Mouse (Mus musculus) regulatory T cell (primary cell): Measurements from ENCODE around the gene Grm1.

ENCODE experiments used
- in situ Hi-C: fragments of 300-600 bp; cut with MboI, MseI; formaldehyde crosslinking; loops from one replicate; pipeline ENCODE4 v1.15.1; 2025; ENCODE audit warnings: high pct_unique_total_duplicates

The Grm1 gene

DNA sequence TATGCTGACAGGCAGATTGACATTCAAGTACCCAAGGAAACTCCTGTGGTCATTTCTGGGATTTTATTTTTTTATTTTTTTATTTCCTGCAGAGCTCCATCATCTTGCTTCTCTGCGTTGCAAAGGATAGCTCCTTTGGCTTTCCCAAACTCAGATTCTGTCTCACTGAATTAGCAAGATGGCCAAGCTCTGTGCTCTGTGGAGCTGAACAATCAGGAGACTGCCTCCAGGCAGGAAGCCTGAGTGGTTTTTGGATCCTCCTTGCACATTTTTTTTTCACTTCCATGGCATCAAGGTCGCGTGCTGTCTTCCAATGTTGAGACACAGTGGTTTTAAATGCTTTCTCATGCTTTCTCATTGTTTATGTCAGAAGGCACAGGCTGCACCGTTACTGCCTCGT, 347.6 kb downstream of the Grm1 start:
- in situ Hi-C loops, result no loop called here

DNA sequence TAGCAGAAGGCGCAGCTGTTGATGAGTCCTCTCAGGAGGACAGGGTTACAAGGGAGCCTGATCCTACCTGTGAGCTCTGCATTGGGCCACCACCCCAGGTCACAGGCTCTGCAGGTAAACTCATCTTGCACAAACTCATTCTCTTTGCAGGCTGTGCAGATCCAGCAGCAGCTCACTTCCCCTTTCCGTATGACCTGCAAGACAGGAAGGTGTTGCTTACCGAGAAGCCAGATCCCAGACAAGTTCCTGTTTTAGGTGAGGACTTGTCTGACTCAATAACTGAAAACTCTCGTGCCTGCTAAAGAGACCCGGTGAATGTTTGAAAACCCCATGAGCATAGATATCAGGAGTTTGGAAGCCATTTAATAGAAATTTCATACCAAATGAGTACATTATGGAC, 349.1 kb downstream of the Grm1 start:
- in situ Hi-C loops, result no loop called here

DNA sequence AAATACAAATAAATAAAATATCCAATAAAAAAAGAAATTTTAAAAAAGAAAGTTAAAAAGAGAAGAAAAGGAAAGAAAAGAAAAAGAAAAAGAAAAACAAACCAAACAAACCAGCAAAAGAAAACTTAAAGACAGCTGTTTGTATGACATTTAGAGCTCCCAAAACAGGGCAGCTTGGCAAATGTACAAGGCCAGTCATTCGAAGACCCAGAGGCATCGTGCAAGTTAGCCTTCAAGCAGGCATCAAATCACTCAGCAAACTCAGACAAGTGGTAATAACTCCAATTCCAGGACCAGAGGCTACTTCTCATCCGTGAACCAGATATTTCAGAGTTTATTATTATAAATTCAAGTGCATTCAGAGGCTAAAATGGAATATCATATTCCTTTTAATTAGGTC, 355.7 kb downstream of the Grm1 start:
- in situ Hi-C loops, result no loop called here

DNA sequence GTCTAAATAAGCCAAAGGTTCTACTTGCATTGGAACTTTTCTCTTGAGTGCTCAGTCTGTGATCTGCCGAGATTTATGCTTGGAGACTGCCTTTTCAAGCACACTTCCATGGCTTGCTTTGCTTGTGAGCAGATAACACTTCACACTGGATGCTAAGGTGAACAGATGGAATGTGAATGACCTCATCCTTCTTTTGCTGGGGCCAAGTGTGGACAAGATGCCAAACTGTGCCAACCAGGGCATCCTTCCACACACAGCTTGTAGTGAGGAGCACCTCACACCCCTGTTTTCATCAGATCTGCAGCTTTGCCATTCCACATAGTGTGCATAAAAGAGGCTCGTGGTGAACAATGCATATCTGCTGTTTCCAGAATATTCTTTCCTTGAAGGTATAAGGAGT, 371.3 kb downstream of the Grm1 start:
- in situ Hi-C loops, result no loop called here

DNA sequence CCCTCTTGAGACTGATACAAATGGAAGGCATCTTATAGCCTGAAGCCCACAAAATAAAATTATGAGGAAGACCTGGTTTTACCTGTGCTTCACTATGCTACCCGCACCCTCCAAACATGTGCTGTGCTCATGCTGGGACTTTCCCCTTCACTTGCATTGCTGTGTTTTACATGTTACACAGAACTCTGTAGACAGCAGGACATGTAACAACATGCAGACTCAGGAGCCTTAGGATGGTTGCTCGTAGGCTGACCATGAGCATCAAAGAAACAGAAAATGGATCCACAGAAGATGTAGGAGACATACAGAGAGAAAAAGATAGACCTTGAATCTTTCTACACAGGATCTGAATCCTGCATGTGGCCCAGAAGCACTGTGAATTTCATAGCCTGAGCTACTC, 371.8 kb downstream of the Grm1 start:
- in situ Hi-C loops, result no loop called here

DNA sequence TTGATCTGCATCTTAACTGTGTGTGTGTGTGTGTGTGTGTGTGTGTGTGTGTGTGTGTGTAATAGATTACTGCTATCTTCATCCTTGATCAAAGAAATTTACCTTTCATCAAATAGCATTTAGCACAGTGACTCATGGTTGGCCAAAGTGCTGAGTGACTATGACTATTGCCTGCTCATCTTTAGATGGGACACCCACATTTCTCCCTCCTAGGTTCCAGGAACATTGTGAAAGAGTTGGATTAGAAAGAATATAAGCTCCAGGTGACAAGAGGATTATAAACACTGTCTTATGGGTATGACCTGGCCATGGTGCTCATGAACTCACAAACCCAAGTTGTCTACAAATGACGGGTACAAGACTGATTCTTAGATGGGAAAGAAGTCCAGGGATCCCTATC, 374.1 kb downstream of the Grm1 start:
- in situ Hi-C loops, result no loop called here

DNA sequence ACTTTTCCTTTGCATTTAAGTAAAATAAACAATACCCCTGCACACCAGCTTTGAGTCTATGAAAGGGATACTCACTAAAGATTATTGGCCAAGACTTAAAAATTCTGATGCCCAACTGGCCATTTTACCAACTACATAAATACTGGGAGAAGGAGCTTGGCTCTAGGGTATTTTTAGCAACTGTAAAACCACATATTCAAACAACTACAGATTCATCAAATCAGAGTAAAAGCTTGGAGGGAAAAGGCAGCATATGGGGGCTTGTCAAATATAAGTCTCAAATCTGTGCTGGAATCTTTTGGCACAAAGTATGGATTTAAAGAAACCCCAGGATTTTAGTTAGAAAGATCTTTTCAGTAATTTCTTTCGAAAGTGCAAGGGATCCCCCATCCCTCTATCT, 380.8 kb downstream of the Grm1 start:
- in situ Hi-C loops, result no loop called here

DNA sequence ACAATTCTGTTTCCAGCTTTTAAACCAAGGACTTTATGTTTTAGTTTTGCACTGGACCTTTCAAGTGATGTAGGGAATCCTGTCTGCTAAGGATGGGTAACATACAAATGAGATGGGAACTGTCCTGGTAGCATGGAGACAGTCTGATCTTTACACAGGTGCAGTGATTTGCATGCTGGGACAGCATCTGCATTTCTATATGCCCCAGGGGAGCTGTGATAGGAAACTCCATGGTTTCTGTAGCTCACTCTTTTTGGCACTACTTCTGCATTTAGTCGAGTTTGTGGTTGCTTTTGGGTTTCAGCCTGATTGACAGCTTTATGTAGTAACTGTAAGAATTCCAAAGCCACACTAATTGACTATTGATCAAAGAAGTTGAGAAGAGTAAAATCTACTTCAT, 381.3 kb downstream of the Grm1 start:
- in situ Hi-C loops, result no loop called here

DNA sequence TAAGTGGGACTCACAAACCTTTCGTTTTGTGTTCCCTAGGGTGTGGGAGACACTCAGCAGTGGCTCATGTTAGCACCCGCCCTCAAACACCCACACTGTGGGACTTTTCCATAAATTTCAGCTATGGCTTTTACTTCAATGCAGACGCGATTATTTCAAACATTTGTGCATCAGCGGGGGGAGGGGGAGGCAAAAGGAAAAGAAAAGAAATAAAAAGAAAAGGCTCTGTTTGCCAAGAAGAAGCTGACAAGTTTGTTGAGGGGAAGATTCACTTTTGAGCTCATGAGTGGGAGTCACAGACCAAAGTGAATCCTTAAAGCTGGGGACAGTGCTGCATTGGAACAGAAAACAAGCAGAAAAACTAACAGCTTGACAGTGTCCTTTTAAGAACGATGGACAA, 384.7 kb downstream of the Grm1 start:
- in situ Hi-C loops, result no loop called here

DNA sequence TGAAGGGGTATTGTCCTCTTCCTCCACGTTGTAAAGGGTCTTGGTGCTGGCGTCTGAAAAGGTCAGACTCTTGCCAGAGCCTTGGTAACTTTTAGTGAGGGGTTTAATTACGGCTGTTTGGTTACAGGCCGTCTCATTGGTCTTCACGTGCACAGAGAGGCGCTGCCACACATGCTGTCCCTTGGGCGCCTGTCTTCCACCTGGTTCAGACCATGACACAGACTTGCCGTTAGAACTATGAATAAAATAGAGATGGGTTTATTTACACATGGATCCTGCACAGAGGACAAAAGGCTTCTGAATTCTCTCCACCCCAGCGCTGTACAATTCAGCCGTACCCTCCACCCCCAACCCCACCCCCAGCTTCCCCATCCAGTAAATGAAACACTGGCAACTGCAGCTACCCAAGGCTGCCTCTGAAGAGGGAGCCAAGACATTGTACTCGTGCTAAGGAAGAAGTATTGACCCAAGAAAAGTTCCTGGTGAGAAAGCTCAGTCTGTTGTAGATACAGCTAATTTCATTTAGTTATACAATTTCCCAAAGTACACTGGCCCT, 392.4 kb downstream of the Grm1 start:
- in situ Hi-C loops, result no loop called here

DNA sequence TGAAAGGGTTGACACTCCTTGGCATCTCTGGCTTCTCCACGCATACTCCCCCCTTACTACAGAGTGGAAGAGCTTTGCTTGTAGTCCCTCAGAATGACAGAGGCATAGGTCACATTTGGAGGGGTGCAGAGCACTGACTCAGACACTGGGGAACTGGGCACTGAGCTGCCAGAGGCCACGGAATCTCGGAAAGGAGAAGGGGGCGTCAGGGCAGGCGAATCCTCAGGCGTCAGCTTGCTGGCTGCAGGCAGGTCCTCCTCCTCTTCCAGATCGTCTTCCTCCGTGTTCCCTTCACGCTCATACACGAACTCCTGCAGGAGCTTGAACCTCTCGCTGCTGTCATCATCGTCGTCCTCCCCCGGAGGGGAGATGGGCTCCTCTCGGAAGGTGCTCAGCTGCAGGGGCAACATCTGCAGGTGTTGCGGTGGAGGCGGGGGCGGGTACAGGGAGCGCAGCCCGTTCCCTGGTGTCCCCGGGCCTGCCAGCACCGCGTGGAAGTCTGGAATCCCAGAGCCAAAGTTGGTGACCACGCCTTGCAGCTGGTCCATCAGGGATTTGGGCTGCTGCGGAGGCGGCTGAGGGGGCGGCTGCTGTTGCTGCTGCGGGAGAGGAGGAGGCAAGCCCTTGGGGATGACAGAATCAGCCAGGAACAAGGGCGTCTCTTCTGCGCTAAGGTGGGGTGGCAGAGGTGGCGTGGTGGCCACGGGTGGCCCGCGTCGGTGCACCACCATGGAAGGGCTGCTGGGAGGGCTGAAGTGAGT, 393.1 kb downstream of the Grm1 start:
- in situ Hi-C loops, result no loop called here

DNA sequence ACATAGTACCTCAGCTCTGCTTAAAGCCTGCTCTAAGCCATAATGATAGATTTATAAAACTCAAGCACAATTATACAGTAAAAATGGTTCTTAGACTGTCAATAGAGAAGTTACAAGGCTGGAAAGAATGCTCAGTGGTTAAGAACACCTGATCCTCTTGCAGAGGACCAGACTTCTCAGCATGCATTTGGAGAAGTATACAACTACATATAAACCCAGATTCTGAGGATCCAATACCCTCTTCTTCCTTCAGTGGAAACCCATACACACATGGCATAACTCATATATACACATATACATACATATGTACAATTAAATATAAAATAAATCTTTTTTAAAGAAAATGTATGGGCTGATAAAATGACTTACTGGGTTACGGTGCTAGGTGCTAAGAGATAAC, 401.1 kb downstream of the Grm1 start, which contains the start of gene Gm10944:
Gene Gm10944 (plus strand): TSS at position 301 of the 400 bp plus-strand sequence.
- in situ Hi-C loops, result no loop called here

DNA sequence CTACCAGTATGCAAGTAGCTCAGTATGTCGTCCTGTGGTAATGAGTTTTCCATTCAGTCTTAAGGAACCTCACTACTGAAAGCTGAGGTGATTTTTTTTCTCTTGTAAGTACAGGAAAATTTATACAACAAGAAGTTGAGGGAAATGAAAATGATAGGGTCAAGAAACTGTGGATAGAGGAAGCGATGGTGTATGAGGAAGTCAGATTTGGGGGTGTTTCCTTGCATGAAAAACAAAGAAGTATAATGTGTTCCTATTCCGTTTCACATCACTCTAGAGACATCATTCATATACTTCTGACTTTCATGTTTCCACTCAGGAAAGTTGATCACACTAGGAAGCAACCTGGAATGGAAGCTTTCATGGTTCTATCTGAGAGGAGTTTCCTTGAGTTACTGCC, 422.2 kb downstream of the Grm1 start:
- in situ Hi-C loops, result no loop called here

DNA sequence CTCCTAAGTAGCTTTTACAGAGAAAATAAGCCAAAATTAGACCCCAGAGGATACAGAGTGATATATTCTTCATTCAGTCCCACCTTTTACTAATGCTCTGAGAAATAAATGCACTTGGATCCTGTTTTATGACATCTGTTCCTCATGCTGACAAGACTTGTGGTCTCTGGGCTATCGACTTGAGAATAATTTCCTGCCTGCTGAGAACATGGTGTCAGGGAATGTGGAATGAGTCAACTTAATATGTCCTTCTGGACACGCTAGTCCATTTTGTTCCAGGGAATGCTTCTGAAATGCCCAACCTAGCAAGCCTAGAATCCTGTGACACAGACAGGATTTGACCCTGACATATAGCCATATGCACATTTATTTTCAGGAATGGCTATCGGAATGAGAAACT, 423.0 kb downstream of the Grm1 start:
- in situ Hi-C loops, result no loop called here

DNA sequence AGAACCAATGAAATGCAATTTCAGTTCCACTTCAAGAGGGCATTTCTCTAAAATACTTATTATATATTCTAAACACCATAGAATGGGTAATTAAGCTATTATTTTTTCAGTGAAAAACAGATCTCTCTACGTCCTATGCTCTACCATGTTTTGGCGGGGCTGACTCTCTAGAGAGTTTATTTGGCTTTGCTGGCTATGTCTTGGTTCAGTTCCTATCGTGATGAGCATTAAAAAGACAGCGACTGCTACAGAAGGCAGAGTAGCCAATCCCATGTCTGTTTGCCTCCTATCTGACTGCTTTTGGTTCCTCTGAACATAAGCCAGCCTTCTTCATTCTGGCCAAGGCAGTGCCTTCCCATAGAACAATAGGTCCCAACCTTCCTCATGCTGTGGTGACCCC, 425.5 kb downstream of the Grm1 start:
- in situ Hi-C loops, result no loop called here

DNA sequence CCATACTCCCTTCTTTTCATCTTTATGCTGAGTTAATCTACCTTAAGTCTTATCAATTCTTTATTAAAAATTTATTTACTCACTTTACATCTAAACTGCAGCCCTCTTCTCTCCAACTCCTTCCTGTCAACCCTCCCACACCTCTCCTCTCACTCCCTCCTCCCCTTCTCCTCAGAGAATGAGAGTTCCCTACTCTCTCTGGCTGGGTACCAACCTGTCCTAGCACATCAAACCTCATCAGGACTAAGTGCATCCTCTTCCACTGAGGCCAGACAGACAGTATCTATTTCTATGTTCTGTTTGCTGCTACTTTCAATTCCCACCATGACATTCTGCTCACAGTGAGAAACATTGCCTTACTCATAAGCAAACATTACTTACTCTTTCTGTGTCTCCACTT, 426.2 kb downstream of the Grm1 start:
- in situ Hi-C loops, result no loop called here
